Mouse (Mus musculus): Measurements from ENCODE around the gene Phactr1.

- TF ChIP-seq POLR2A (IDR thresholded peaks at IDR 0.05; ENCODE audit: borderline replicate concordance, control insufficient read depth, low read depth, low read length) (no peak), CTCF (IDR thresholded peaks at IDR 0.05; ENCODE audit: control insufficient read depth, insufficient read depth, low read length) (no peak)
These were observed 214.2 kb downstream of the Phactr1 start for GRCm38 (mm10) chr13:42894598-42894997.

Data from bone marrow, adult 2 months (tissue).